Comparison of ENCODE assay signal across 8 mouse cellular contexts in the genomic region with DNA sequence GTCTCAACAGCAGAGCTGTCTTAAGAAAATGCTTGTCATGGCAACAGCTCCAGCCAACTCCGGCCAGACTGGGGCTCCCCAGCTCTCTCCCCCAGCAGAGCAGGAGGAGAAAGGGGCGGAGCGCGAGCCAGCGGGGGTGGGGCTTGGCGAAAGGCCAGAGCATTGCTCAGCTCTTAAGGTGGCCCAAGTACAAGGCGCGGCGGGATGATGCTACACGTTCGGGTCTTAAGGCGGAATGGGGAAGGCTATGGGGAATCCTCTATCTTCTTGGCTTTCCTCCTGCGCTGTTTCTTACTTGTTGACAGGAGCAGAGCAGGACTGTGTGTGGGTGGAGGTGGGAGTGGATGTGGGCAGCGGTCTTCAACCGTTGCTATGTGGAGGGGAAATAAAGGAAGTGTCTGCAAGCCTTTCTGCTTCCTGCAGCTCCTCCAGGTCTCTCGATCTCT. TPM values are rescaled to one million over a fixed set of nuclear protein-coding genes. Genes with fewer than 3 reads are reported as not detected.
DNase-seq lines count a peak whose midpoint lies in the region; ATAC-seq lines count a peak whose summit lies in the region.

Gene Atp2b4 (minus strand): TSS at position 94 of the 446 bp plus-strand sequence.

- H3K4me1 ChIP-seq in hindbrain, embryonic 16.5 days (ENCODE audit: control insufficient read depth, insufficient read depth, low read depth, low read length) = peaks cover 21% of the 10 kb centered on the region

- no peak within 1 kb of the TSS for H3K27ac ChIP-seq in hindbrain, embryonic 16.5 days (ENCODE audit: low read depth, low read length)
- no peak within 1 kb of the TSS for H3K27ac ChIP-seq in macrophage

- H3K79me2 ChIP-seq in macrophage (ENCODE audit: inconsistent target) = no peaks in the 10 kb centered on the region

- no peaks in the 10 kb centered on the region for H3K36me3 ChIP-seq in hindbrain, embryonic 16.5 days (ENCODE audit: control insufficient read depth, insufficient read depth, low read length)
- no peaks in the 10 kb centered on the region for H3K36me3 ChIP-seq in macrophage (ENCODE audit: inconsistent target)

- WGBS in hindbrain, embryonic 16.5 days = 2% methylated on average over 13 of the region's 16 CpGs
- 1% methylated on average over 16 of the region's 16 CpGs for WGBS in macrophage (ENCODE audit: missing documents)

- peak within 1 kb of the TSS; percentile 91 for H3K4me2 ChIP-seq in hindbrain, embryonic 16.5 days (ENCODE audit: low read length)

- peak within 1 kb of the TSS; percentile 63 for H3K9ac ChIP-seq in hindbrain, embryonic 16.5 days (ENCODE audit: low read depth, low read length)

- ATAC-seq in hindbrain, embryonic 16.5 days = peak; percentile 94

- peak within 1 kb of the TSS; percentile 59 for H3K4me3 ChIP-seq in hindbrain, embryonic 16.5 days (ENCODE audit: low read length)
- peak within 1 kb of the TSS; percentile 22; the same call in 1 of the 2 replicates for H3K4me3 ChIP-seq in macrophage (ENCODE audit: inconsistent target)

- no peaks in the 10 kb centered on the region for H3K9me3 ChIP-seq in hindbrain, embryonic 16.5 days (ENCODE audit: control insufficient read depth, low read length)

- DNase-seq in WW6 (ENCODE audit: low read depth, low spot score) = peak; percentile 61
- peak; percentile 92 to 94 for DNase-seq in cerebellum, postnatal 4 days (ENCODE audit: low spot score in 2 of 2)
- DNase-seq in gastrocnemius, adult 18-20 months (ENCODE audit: low spot score) = peak; percentile 96
- peak; percentile 91 to 96 for DNase-seq in left cerebral cortex, adult 18-20 months (ENCODE audit: low spot score in 2 of 2)
- peak; percentile 92 for DNase-seq in right cerebral cortex, adult 18-20 months
- DNase-seq in urinary bladder, postnatal 10 days (ENCODE audit: low spot score) = peak; percentile 92

- H3K27me3 ChIP-seq in hindbrain, embryonic 16.5 days (replicated peaks; ENCODE audit: control insufficient read depth, insufficient read depth, low read length) = no peaks in the 10 kb centered on the region

RNA-seq across cellular contexts. Expression of gene Atp2b4, which starts in this region (rescaled TPM):
- 10 to 100 TPM in 1 of 2 experiments, 1 to 10 TPM in 1; 7.1 to 11.6 TPM for total RNA-seq in gastrocnemius, adult 18-20 months (2021)
- 13.6 and 14.7 TPM in 2 replicates for polyA plus RNA-seq in hindbrain, embryonic 16.5 days (2015; fragmentation: Nextera tagmentation; extraction: Ambion mirVana)
- total RNA-seq in left cerebral cortex, adult 18-20 months (2021) = 100 to 1,000 TPM; 221 to 267 TPM
- total RNA-seq in macrophage (2018; cell fraction: chromatin; rRNA removed) = 10 to 100 TPM in 3 of 26 experiments, 1 to 10 TPM in 12, under 1 TPM in 11; 0.13 to 48.6 (median 1.9) TPM
- total RNA-seq in macrophage (2018; cell fraction: cytosol; rRNA removed) = 1 to 10 TPM in 7 of 26 experiments, under 1 TPM in 19; 0.09 to 3.0 (median 0.49) TPM
- 10 to 100 TPM in 2 of 26 experiments, 1 to 10 TPM in 12, under 1 TPM in 12; 0.18 to 17.6 (median 1.1) TPM for total RNA-seq in macrophage (2018; cell fraction: nucleus; rRNA removed)
- 0.16 to 0.51 TPM (median 0.43 TPM) in 3 replicates for polyA plus RNA-seq in macrophage (2018)

Comparison
In these comparisons a context has a peak if more than half of its experiments do, and no peak if none do; other contexts are left out.
1. RNA of gene Atp2b4 (total RNA-seq): 221 to 267 TPM in left cerebral cortex, adult 18-20 months; 7.1 to 11.6 TPM in gastrocnemius, adult 18-20 months; every median in the first group is over 10 times any median in the second.
2. Peak in every context shown above with its lines, with median percentiles within 50 percentile points of each other: DNase-seq.